Mouse (Mus musculus) adrenal gland, postnatal 14 days (tissue): Measurements from ENCODE around the gene Klhl40. TPM values are rescaled to one million over a fixed set of nuclear protein-coding genes. Genes with fewer than 3 reads are reported as not detected.

Source experiments
- DNase-seq: peaks from one replicate; pipeline ENCODE4 v3.0.0; 2021; ENCODE audit warnings: mixed read lengths
- total RNA-seq: library from RNA; stranded (reverse); gene quantifications from 2 replicates; pipeline ENCODE4 v1.2.3, GENCODE M21; 2021

Klhl40 gene
- total RNA-seq, 1 experiment from 2014 or later, result not detected

- DNase-seq, result peak; percentile 60
Observed at GRCm38 (mm10) chr9:121778066-121778624, 738 bp downstream of the Klhl40 start.

GRCm38 (mm10) chr9:121784801-121785200, 7.4 kb downstream of the Klhl40 start:
- DNase-seq, result no peak

DNA sequence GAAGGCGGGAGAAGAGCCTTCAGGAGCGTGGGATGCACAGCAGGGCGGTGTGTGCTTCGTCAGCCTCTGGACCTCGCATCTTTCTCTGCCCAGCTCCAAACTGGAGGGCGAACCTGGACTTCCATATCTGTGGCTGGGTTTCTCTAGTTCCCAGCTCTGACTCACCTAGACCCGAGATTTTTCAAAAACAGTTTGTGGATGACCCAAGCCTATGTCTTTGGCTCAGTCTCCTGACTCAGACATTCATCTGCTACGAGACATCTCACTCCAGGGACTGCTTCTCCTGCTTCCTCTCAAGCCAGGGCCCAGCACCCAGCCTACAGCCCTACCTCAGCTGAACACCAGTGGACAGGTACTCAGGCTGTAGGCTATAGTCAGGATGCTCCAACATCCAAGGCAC, 7.9 kb downstream of the Klhl40 start:
- no peak for DNase-seq

- no peak for DNase-seq
Observed at GRCm38 (mm10) chr9:121786359-121786758, 9.0 kb downstream of the Klhl40 start.

GRCm38 (mm10) chr9:121791206-121791605, 13.8 kb downstream of the Klhl40 start:
- DNase-seq, result peak; percentile 87

- no peak for DNase-seq
Observed at GRCm38 (mm10) chr9:121791757-121792521, 14.5 kb downstream of the Klhl40 start, which contains the start of gene Hhatl. Gene Hhatl, minus strand, starts transcription at chr9:121792507.

DNA sequence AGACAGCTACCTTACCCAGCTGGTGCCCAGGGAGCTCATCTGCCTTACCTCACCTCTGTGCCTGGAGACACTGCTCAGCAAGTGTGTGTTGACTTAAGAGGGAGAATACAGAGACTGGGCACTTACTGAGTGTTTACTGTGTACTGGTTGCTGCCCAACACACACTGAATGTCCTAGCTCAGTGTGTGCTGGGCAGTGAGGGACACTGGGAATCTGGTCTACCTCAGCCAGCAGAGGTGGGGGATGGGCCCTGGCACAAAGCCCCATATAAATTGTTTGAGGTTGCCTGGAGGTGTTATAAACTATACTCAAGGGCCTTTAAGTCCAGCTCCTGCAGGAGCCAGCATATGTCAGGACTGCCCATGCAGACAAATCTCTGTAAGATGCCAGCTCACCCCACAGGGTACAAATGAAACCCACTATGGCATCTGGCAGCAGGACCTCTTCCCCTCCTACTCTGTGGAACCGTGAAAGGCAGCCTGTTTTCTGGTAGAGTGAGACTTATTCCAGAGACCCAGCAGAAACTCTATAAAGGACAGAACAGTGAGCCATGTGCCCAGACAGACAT, 17.6 kb downstream of the Klhl40 start:
- peak; percentile 22 for DNase-seq

GRCm38 (mm10) chr9:121797722-121798121, 20.3 kb downstream of the Klhl40 start:
- DNase-seq, result no peak

DNA sequence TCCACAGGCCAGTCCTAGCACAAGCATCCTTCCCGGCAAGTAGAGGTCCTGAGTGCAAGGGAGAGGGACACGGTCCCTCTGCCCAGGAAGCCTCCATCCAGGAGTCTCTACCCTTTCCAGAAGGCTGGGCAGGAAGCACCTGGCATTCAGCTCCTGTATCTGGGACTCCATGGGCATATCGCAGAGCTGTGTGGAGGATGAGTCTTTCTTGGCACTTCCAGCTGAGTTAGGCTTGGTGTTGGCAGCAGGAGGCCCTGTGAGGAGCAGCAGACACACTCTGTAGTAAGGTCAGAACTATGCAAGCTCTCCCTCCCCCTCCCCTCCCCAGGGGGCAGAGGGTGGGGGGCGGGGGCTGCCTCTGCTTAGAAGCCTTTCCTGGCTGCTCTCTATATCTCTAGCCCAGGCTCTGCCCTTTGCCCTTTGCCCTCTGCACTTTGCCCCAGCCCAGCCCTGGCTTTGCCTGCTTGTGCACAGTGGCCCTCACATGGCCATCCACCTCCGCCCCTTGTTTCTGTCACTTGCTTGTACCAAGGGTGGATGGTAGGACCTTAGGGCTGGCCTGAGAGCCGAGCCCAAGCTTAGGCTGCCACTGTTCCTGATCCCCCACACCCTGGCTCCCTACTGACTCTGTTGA, 21.6 kb downstream of the Klhl40 start:
- no peak for DNase-seq

DNA sequence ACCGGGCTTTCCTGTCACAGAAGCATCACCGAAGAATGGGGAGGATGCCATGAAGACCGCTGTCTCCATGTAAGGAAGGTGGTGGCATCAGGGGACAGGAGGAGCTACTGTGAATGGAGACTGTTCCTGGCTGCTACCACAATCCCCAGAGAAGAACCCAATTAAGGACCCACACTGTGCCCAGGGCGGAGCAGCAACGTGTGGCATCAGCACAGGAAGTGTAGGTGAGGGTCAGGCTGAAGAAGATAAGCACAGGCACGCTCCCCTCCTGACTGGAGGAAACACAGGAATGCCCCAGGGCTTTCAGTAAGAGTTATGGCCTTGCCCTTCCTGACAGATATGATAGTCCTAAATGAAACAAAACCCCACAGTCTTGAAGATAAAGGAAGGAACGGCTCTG, 25.3 kb downstream of the Klhl40 start:
- DNase-seq, result no peak

GRCm38 (mm10) chr9:121807546-121807945, 30.1 kb downstream of the Klhl40 start:
- DNase-seq, result no peak

DNA sequence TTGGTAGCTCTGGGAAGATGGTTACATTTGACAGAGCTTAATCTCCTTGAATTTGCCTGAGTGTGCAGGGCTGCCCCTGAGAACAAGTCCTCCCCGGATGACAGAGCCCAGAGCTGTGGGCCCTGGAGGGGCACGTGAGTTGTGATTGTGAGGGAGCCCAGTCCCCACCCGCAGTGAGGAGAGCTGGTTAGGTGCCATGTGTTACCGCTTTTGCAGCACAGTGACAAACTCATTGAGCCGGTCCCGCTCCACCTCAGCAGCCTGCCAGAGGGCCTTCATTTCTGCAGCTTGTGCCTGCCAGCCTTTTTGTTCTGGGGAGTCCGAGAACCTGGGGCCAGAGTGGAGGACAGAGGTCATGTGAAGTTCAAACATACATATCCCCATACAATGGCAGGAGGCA, 30.5 kb downstream of the Klhl40 start:
- no peak for DNase-seq

DNA sequence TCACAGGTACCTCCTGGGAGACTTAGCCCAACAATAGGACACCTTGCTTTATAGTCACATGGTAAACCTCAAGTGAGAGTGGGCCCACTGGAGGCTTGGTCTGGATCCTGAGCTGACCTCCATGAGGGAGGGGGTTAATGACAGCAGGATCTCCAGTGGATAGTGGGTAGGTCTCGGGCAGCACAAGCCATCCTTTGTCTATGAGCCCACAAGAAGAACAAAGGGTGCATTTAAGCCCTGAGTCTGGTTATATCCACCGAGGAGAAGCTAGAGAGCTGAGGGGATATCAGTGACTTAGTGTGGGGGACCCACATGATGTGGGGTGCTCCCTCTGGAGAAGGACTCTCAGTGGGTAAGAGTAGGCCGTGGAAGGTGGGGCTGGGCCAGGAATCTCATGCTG, 31.1 kb downstream of the Klhl40 start:
- DNase-seq, result no peak

GRCm38 (mm10) chr9:121810081-121810821, 32.8 kb downstream of the Klhl40 start:
- DNase-seq, result peak; percentile 61

GRCm38 (mm10) chr9:121815183-121815582, 37.8 kb downstream of the Klhl40 start:
- DNase-seq, result no peak

DNA sequence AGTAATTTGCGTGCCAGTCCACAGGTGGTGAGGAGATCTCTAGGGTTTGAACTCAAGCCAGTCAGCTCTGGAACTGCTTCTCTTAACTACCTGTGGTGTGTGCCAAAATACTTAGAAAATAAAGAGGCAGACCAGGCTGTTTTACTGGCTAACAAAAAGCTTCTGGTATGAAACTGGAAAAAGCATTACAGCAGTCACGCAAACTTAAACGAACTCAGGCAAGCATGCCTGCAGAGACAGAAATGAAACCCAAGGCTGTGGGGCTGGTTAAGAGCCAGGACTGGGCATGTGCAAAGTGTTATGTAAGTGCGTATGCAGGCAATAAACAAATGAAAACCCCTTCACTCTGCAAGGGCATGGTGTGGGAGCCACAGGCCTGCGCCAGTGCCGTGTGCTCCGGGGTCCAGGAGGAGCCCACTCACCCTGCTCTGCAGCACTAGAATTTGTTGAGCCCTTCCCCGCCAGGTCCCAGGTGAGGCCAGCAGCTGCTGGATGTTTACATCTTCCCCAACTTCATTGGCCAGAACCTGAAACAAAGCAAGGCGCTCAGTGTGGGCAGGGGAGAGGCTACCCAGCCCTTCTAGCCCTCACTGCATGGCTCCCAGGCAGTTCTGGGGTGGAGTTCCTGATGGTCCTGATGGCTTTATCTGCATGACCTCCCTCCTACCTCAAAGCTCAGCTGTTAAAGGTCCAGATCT, 41.8 kb downstream of the Klhl40 start:
- peak; percentile 66 for DNase-seq

DNA sequence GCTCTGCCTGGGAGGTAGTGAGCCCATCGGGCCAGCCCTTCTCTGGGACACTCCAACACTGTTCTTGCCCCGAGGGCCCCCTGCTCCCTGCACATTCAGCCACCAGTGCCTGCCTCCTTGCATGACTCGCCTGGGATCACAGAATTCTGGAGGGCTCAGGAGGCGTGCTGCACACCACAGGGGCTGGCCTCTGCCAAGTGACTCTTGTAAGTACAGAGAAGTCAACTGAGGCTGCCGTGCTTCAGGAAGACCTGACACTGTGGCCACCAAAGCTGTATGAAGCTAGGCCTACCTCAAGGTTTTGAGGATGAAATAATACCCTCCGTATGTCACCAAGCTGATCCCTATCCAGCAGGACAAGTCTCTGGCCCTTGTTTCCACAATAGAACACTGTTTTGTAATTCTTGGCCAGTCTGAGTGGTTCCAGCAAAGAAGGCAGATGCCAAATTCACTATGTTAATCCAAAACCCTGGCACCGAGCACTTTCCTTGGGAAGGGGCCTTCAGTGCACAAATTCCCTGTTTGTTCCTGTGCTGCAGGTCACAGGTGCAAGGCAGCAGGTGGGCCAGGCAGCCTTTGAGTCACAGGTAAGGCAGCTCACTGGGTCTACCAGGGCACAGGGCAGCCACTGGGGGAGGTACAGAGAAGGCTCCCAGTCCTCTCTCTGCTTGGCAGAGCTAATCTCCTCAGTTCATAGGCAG, 42.5 kb downstream of the Klhl40 start:
- DNase-seq, result peak; percentile 40

GRCm38 (mm10) chr9:121820765-121821164, 43.4 kb downstream of the Klhl40 start:
- DNase-seq, result no peak

DNA sequence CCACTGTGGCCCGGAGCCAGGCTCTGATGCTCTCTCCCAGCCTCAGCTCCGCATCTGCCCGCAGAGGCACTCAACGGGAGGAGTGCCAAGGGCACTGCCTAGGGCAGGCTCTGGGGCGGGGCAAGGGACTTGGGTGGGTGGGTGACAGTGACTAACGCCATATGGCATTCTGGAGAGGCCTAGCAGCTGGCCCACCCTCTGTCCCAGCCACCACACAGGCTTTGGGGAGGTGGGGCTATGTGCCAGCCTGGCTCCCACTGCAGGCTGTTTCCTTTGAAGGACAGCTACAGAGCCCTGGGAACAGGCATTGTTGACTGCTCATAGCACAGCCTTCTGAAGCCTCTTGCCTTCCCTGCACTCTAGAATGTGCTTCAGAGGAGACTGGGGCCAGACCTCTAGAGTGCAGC, 45.2 kb downstream of the Klhl40 start:
- DNase-seq, result peak; percentile 30

- peak; percentile 52 for DNase-seq
Observed at GRCm38 (mm10) chr9:121823051-121823450, 45.6 kb downstream of the Klhl40 start.

GRCm38 (mm10) chr9:121823991-121824390, 46.6 kb downstream of the Klhl40 start:
- DNase-seq, result no peak
